Mouse (Mus musculus) heart, postnatal 10 days (tissue): ENCODE results near the gene Ankrd35. TPM values are rescaled to one million over a fixed set of nuclear protein-coding genes. Genes with fewer than 3 reads are reported as not detected.
"Not testable (repeated sequence)": the region's sequence is repeated elsewhere in the genome, so short reads cannot be mapped to it uniquely, and the experiment has no call there.

ENCODE experiments used
- DNase-seq, 2 experiments: peaks; one replicate each; pipeline ENCODE4 v3.0.0; 2021
- intact Hi-C: fragments of 180-260 bp; cut with DNase I; formaldehyde crosslinking; loops from one replicate; pipeline ENCODE4 v1.15.1; 2025
- total RNA-seq, 2 experiments: library from RNA; stranded (reverse); gene quantifications; 2 replicates each; pipeline ENCODE4 v1.2.3; 2021

Ankrd35 gene
- total RNA-seq, 2 experiments from 2014 or later: 0.55 to 0.60 TPM

- intact Hi-C loops: loop anchor here (5.0 kb wide), 1 partner anchor 39 kb away; the partner anchor contains the start of gene Nudt17
- no peak for DNase-seq
These were observed 1.4 kb upstream of the Ankrd35 start for GRCm38 (mm10) chr3:96668424-96669067.

- intact Hi-C loops: no loop called here
- no peak for DNase-seq
These were observed 1.6 kb downstream of the Ankrd35 start for GRCm38 (mm10) chr3:96671519-96671918.

GRCm38 (mm10) chr3:96673514-96673913 is 3.6 kb downstream of the Ankrd35 start:
- intact Hi-C loops: no loop called here
- DNase-seq: no peak

- DNase-seq: no peak
- intact Hi-C loops: no loop called here
These were observed 4.5 kb downstream of the Ankrd35 start for GRCm38 (mm10) chr3:96674442-96674841.

GRCm38 (mm10) chr3:96675171-96675570 is 5.2 kb downstream of the Ankrd35 start:
- no peak for DNase-seq
- intact Hi-C loops: no loop called here

- intact Hi-C loops: no loop called here
These were observed 5.8 kb downstream of the Ankrd35 start for GRCm38 (mm10) chr3:96675690-96676089.

GRCm38 (mm10) chr3:96678456-96678855 is 8.5 kb downstream of the Ankrd35 start:
- intact Hi-C loops: no loop called here
- DNase-seq: no peak

More at GRCm38 (mm10) chr3:96675690-96676089, 5.8 kb downstream of the Ankrd35 start:
- no peak for DNase-seq

GRCm38 (mm10) chr3:96679159-96679674 is 9.3 kb downstream of the Ankrd35 start:
- DNase-seq: no peak
- intact Hi-C loops: no loop called here

- intact Hi-C loops: no loop called here
- no peak for DNase-seq
These were observed 10.5 kb downstream of the Ankrd35 start for GRCm38 (mm10) chr3:96680269-96680956.

- intact Hi-C loops: no loop called here
- no peak for DNase-seq
These were observed 13.6 kb downstream of the Ankrd35 start for GRCm38 (mm10) chr3:96683496-96683895.

- intact Hi-C loops: no loop called here
- DNase-seq: peak in 1 of 2 experiments; percentile 34
These were observed 14.4 kb downstream of the Ankrd35 start for GRCm38 (mm10) chr3:96684151-96684821.

GRCm38 (mm10) chr3:96684822-96685156 is 14.9 kb downstream of the Ankrd35 start:
- intact Hi-C loops: no loop called here
- DNase-seq: peak in 1 of 2 experiments; percentile 32

GRCm38 (mm10) chr3:96686057-96686456 is 16.1 kb downstream of the Ankrd35 start:
- DNase-seq, intact Hi-C loops: not testable (repeated sequence)

- intact Hi-C loops: no loop called here
- no peak for DNase-seq
These were observed 18.9 kb downstream of the Ankrd35 start for GRCm38 (mm10) chr3:96688854-96689253.

GRCm38 (mm10) chr3:96690298-96690697 is 20.4 kb downstream of the Ankrd35 start:
- no peak for DNase-seq
- intact Hi-C loops: no loop called here

- peak; percentile 63 to 76 for DNase-seq
These were observed 22.6 kb downstream of the Ankrd35 start for GRCm38 (mm10) chr3:96692506-96692905.

GRCm38 (mm10) chr3:96693579-96693978 is 23.6 kb downstream of the Ankrd35 start:
- intact Hi-C loops: no loop called here
- no peak for DNase-seq

More at GRCm38 (mm10) chr3:96692506-96692905, 22.6 kb downstream of the Ankrd35 start:
- intact Hi-C loops: no loop called here

- intact Hi-C loops: loop anchor here (5.0 kb wide), 1 partner anchor 59 kb away; the partner anchor contains the start of genes Gm42957 and Pex11b
These were observed 26.4 kb downstream of the Ankrd35 start, which contains the start of gene Pias3 for GRCm38 (mm10) chr3:96696198-96696765. Pias3 (plus strand) TSS chr3:96696384.

GRCm38 (mm10) chr3:96696766-96697732 is 27.1 kb downstream of the Ankrd35 start:
- intact Hi-C loops: loop anchor here (5.0 kb wide), 1 partner anchor 60 kb away; the partner anchor contains the start of genes Gm42957 and Pex11b
- DNase-seq: peak; percentile 92 to 95

More at GRCm38 (mm10) chr3:96696198-96696765, 26.4 kb downstream of the Ankrd35 start, which contains the start of gene Pias3:
- DNase-seq: peak; percentile 88 to 91
